Mouse (Mus musculus): Measurements from ENCODE around the gene Fam71a. TPM values are rescaled to one million over a fixed set of nuclear protein-coding genes. Genes with fewer than 3 reads are reported as not detected.

The Fam71a gene
- polyA plus RNA-seq, 1 experiment from 2014 or later = not detected

DNA sequence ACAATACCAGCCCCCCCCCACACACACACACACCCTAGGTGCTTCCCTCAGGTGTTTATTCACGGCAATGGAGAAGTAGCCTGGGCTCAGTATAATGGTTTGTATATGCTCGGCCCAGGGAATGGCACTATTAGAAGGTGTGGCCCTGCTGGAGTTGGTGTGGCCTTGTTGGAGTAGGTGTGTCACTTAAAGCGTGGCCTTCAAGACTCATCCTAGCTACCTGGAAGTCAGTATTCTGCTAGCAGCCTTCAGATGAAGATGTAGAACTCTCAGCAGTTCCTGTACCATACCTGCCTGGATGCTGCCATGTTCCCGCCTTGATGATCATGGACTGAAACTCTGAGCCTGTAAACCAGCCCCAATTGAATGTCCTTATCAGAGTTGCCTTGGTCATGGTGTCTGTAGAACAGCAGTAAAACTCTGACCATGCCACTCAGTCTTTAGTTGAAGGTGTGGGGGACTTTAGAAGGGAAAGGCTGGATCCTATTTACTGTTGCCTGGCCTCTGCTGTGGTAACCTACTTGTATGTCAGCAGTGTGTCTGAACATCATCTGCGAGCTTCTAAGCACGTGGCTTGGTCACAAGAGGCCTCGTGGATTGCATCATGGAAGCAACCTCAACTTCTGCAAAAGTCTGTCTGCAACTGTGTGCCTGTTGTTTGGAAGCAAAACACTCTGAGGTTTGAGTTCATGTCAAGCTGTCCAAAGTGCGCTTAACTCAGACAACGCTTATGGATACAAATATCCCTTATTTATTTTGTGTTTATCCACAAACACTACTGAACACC is 36.4 kb upstream of the Fam71a start:
- H3K9me3 ChIP-seq (ENCODE audit: low read length) = no peaks in the 10 kb centered on the region
- DNase-seq (ENCODE audit: low spot score) (peak; percentile 57), ATAC-seq (peak; percentile 25; the same call in 1 of the 2 replicates)
- H3K9ac ChIP-seq (replicated peaks; ENCODE audit: low read depth) = no peak overlapping the region
- 78% methylated on average over 9 of the region's 9 CpGs for WGBS
- no peak for TF ChIP-seq CTCF (IDR thresholded peaks at IDR 0.05)
- peak; percentile 25; the same call in 1 of the 2 replicates for TF ChIP-seq EP300 (IDR thresholded peaks at IDR 0.05)
- no peak overlapping the region for H3K4me2 ChIP-seq (replicated peaks; ENCODE audit: low read depth, low read length)
- H3K27ac ChIP-seq (ENCODE audit: low read length) = no peak overlapping the region
- H3K4me1 ChIP-seq (ENCODE audit: insufficient read depth, low read depth, low read length) = no peaks in the 10 kb centered on the region
- no peaks in the 10 kb centered on the region for H3K36me3 ChIP-seq (ENCODE audit: insufficient read depth, low read length)
- no peak overlapping the region for H3K4me3 ChIP-seq (ENCODE audit: low read depth, low read length)
- no peaks in the 10 kb centered on the region for H3K27me3 ChIP-seq (replicated peaks; ENCODE audit: insufficient read depth, low read length)

DNA sequence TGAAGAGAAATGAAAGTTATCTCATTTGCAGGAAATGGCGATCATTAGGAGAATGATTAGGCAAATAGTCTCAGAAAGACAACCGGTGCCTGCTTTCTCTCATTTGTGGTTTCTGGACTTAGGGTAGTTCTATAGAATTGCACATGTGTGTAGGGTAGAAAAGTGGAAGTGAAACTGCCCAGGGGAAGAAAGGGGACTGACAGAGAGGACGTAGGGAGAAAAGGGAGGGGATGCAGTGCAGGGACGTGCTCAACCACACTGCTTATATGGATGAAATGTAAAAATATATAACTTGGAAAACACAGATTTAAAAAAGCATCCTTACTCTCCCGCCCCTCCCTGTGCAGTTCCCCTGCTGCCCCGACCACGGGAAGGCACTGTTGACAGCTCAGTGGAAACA is 33.3 kb upstream of the Fam71a start:
- peak; percentile 36 for DNase-seq (ENCODE audit: low spot score)
- H3K9ac ChIP-seq (replicated peaks; ENCODE audit: low read depth) = no peak overlapping the region
- TF ChIP-seq EP300 (IDR thresholded peaks at IDR 0.05) (no peak), CTCF (IDR thresholded peaks at IDR 0.05) (no peak)

GRCm38 (mm10) chr1:191196016-191196415 is 31.4 kb upstream of the Fam71a start:
- Histone ChIP-seq H3K9ac (replicated peaks; ENCODE audit: low read depth) (no peak overlapping the region), H3K4me2 (replicated peaks; ENCODE audit: low read depth, low read length) (no peak overlapping the region), H3K27ac (ENCODE audit: low read length) (no peak overlapping the region), H3K27me3 (replicated peaks; ENCODE audit: insufficient read depth, low read length) (no peaks in the 10 kb centered on the region), H3K36me3 (ENCODE audit: insufficient read depth, low read length) (no peaks in the 10 kb centered on the region), H3K4me1 (ENCODE audit: insufficient read depth, low read depth, low read length) (no peaks in the 10 kb centered on the region), H3K4me3 (ENCODE audit: low read depth, low read length) (no peak overlapping the region), H3K9me3 (ENCODE audit: low read length) (no peaks in the 10 kb centered on the region)
- DNase-seq (ENCODE audit: low spot score) (no peak), ATAC-seq (no peak)
- 85% methylated on average over 6 of the region's 6 CpGs for WGBS
- TF ChIP-seq CTCF (IDR thresholded peaks at IDR 0.05) (no peak), EP300 (IDR thresholded peaks at IDR 0.05) (no peak)

More for the DNA sequence above, 33.3 kb upstream of the Fam71a start:
- Histone ChIP-seq H3K4me3 (ENCODE audit: low read depth, low read length) (no peak overlapping the region), H3K4me2 (replicated peaks; ENCODE audit: low read depth, low read length) (no peak overlapping the region), H3K9me3 (ENCODE audit: low read length) (no peaks in the 10 kb centered on the region), H3K27me3 (replicated peaks; ENCODE audit: insufficient read depth, low read length) (no peaks in the 10 kb centered on the region), H3K27ac (ENCODE audit: low read length) (no peak overlapping the region), H3K36me3 (ENCODE audit: insufficient read depth, low read length) (no peaks in the 10 kb centered on the region), H3K4me1 (ENCODE audit: insufficient read depth, low read depth, low read length) (no peaks in the 10 kb centered on the region)
- no peak for ATAC-seq
- WGBS = 56% methylated on average over 7 of the region's 7 CpGs

GRCm38 (mm10) chr1:191193657-191194424 is 29.2 kb upstream of the Fam71a start:
- no peaks in the 10 kb centered on the region for H3K27me3 ChIP-seq (replicated peaks; ENCODE audit: insufficient read depth, low read length)
- TF ChIP-seq CTCF (IDR thresholded peaks at IDR 0.05) (peak; percentile 66), EP300 (IDR thresholded peaks at IDR 0.05) (peak; percentile 50)
- ATAC-seq = peak; percentile 85
- 0 out of 2 replicates have a peak overlapping the region, but pooled peaks have one; percentile 26 for H3K27ac ChIP-seq (ENCODE audit: low read length)
- H3K9me3 ChIP-seq (ENCODE audit: low read length) = no peaks in the 10 kb centered on the region
- no peaks in the 10 kb centered on the region for H3K36me3 ChIP-seq (ENCODE audit: insufficient read depth, low read length)
- no peak overlapping the region for H3K4me3 ChIP-seq (ENCODE audit: low read depth, low read length)
- 23% methylated on average over 14 of the region's 14 CpGs for WGBS
- H3K9ac ChIP-seq (replicated peaks; ENCODE audit: low read depth) = no peak overlapping the region
- H3K4me2 ChIP-seq (replicated peaks; ENCODE audit: low read depth, low read length) = no peak overlapping the region; the same call in 1 of the 2 replicates
- DNase-seq (ENCODE audit: low spot score) = peak; percentile 87
- no peaks in the 10 kb centered on the region for H3K4me1 ChIP-seq (ENCODE audit: insufficient read depth, low read depth, low read length)

DNA sequence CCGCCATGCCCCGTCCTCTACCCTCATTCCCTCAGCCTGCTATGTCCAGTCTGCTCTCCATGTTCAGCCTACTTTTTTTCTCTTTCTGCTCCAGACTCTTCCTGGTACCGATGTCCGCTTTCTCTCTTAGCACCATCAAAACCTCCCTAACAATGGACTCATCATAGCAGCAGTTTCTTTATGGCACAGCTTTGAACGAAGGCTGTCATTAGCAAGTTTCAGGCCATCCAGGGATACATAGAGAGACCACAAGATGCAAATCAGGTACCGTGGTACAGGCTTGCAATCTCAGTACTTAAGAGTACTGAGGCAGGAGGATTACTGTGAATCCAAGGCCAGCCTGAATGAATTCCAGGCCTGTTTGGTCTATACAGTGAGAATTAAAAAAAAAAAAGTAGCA is 28.1 kb upstream of the Fam71a start:
- TF ChIP-seq EP300 (IDR thresholded peaks at IDR 0.05) (no peak), CTCF (IDR thresholded peaks at IDR 0.05) (no peak)
- Histone ChIP-seq H3K9me3 (ENCODE audit: low read length) (no peaks in the 10 kb centered on the region), H3K27ac (ENCODE audit: low read length) (no peak overlapping the region), H3K27me3 (replicated peaks; ENCODE audit: insufficient read depth, low read length) (no peaks in the 10 kb centered on the region), H3K9ac (replicated peaks; ENCODE audit: low read depth) (no peak overlapping the region), H3K36me3 (ENCODE audit: insufficient read depth, low read length) (no peaks in the 10 kb centered on the region), H3K4me2 (replicated peaks; ENCODE audit: low read depth, low read length) (no peak overlapping the region), H3K4me3 (ENCODE audit: low read depth, low read length) (no peak overlapping the region), H3K4me1 (ENCODE audit: insufficient read depth, low read depth, low read length) (no peaks in the 10 kb centered on the region)
- ATAC-seq = no peak
- WGBS = 89% methylated on average over 6 of the region's 6 CpGs
- DNase-seq (ENCODE audit: low spot score) = no peak

- no peaks in the 10 kb centered on the region for H3K9me3 ChIP-seq (ENCODE audit: low read length)
- H3K4me3 ChIP-seq (ENCODE audit: low read depth, low read length) = no peak overlapping the region
- H3K9ac ChIP-seq (replicated peaks; ENCODE audit: low read depth) = no peak overlapping the region
- H3K27me3 ChIP-seq (replicated peaks; ENCODE audit: insufficient read depth, low read length) = no peaks in the 10 kb centered on the region
- 55% methylated on average over 6 of the region's 6 CpGs for WGBS
- no peak overlapping the region for H3K4me2 ChIP-seq (replicated peaks; ENCODE audit: low read depth, low read length)
- no peak overlapping the region for H3K27ac ChIP-seq (ENCODE audit: low read length)
- H3K4me1 ChIP-seq (ENCODE audit: insufficient read depth, low read depth, low read length) = no peaks in the 10 kb centered on the region
- DNase-seq (ENCODE audit: low spot score) = no peak
- no peak for ATAC-seq
- TF ChIP-seq CTCF (IDR thresholded peaks at IDR 0.05) = no peak
- no peak for TF ChIP-seq EP300 (IDR thresholded peaks at IDR 0.05)
- H3K36me3 ChIP-seq (ENCODE audit: insufficient read depth, low read length) = no peaks in the 10 kb centered on the region
Observed at GRCm38 (mm10) chr1:191192213-191192612, 27.6 kb upstream of the Fam71a start.
